Mouse (Mus musculus): ENCODE results near the gene Csad.
"Not testable (repeated sequence)": the region's sequence is repeated elsewhere in the genome, so short reads cannot be mapped to it uniquely, and the experiment has no call there.

The Csad gene

DNA sequence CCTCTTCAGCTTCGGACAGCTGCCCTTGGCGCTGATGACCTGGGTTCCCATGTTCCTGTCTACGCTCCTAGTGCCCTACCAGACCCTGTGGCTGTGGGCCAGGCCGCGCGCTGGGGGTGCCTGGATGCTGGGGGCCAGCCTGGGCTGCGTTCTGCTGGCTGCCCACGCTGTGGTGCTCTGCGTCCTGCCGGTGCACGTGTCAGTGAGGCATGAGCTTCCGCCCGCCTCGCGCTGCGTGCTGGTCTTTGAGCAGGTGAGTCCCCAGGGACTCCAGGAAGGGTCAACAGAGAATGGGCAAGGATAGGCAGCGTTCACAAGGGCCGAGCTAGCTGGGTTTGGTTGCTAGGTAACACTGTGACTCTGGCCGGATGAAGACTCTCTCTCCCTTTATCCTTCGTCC lies 47.7 kb downstream of the Csad start:
- no peak for DNase-seq

DNA sequence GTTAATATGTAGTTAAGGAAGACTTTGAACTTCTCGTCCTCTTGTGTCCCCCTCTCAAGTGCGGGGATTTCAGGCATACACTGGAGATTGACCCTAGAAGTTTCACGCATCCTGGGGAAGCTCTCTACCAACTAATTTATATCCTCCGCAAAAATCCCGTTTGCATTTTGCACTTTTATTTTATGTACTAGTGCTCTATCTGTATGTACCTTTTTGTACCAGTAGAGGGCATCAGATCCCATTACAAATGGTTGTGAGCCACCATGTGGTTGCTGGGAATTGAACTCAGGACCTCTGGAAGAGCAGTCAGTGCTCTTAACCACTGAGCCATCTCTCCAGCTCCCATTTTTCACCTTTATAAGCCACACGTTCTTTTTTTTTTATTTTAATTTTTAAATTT lies 49.5 kb downstream of the Csad start:
- not testable (repeated sequence) for DNase-seq

DNA sequence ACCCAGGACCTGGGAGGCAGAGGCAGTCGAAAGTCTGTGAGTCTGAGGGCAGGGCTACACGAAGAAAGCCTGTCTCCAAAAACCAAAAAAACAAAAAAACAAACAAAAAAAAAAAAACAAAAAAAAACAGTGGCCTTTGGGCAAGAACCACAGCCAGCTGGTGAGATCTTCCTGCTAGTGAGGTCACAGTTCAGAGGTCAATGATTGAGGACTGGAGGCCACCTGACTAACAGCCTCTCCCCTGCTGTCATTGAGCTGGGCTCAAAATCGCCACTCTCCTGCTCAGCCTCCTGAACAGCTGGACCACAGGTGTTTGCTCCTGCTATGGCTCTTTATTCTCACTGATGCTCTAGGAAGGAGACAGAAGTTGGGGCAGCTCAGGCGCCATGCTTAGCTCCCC lies 51.9 kb downstream of the Csad start:
- no peak for DNase-seq

DNA sequence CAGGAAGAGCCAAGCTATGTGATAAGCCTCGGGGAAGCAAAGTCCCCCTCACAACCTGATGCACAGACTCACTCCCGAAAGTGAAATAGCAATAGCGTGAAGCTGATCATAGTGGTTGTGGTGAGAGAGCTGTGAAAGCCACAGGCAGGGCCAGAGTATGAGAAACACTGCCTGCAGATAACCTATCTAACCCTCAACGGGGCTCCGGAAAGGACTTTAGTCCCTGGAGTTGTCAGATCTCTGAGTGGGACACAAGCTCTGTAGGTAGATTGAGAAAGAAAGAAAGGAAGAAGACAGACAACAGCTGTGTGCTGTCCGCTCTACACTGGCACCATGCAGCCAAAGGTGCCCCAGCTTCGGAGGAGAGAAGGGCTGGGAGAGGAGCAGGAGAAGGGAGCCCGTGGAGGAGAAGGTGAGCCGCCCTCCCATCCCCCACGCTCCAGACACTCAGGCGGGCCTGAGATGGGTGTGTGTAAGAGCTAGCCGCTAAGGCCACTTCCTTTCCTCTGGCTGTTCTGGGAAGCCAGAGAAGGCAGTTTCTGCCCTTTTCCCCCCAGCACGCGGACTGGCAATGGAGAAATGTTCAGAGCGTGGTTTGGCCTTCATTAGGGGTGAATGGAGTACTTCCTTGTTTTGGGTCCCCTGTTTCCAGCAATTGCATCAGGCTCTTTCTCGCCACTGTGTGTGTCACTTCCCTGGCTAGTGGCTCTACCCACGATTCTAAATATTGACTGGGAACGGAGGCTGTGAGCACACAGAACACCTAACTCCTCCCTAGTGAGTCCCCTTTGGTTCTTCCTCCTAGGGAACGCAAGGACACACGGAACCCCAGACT lies 54.0 kb downstream of the Csad start, which contains the start of gene Soat2:
Gene Soat2 (plus strand): TSS at position 226 of the 835 bp plus-strand sequence.
- DNase-seq: no peak

DNA sequence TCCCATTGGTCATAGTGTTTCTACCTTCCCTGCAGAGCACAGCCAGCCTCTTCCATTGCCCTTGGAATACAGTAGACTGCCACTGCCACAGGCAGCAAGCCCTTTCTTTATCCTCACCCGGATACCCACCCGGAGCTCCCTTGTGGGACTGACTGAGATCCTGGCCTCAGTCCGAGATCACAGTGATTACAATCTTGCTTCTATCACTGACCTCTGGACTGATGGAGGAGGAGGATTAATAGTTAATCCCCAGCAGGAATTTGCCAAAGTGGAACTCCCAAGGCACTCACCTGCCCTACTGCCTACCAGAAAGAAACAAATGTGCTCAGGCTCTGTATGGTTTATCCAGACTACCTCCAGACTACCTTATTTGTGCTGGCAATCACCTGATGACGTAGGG lies 55.0 kb downstream of the Csad start:
- DNase-seq: no peak

DNA sequence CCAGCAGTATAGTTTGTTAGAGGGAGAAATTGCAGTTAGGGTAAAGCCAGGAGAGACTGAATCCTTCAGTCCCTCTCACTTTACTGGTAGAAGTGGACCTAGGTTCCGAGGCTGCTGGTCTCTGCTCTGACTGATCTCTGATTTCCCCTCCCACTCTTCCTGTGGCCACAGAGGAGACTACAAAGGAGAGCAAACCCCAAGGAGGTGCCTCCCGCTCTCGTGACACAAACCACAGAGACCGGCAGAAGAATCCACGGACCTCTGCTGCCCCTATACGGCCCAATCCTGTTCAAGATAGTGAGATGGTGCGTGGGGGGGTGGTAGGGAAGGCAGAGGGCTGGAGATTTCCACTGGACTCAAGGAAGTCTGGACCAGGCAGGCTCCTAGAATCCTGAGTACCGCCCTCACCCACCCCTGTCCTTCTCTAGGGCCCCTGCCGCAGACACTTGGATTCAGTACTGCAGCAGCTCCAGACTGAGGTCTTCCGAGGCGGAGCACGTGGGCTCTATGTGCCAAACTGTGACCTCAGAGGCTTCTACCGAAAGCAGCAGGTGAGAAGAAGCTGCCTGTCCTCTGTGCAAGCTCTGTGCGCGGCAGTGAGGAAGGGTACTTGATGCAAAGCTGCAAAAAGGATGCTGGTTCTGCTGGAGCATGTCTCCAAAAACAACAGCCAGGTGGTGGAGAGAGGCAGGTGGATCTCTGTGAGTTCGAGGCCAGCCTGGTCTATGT lies 56.7 kb downstream of the Csad start:
- no peak for DNase-seq

DNA sequence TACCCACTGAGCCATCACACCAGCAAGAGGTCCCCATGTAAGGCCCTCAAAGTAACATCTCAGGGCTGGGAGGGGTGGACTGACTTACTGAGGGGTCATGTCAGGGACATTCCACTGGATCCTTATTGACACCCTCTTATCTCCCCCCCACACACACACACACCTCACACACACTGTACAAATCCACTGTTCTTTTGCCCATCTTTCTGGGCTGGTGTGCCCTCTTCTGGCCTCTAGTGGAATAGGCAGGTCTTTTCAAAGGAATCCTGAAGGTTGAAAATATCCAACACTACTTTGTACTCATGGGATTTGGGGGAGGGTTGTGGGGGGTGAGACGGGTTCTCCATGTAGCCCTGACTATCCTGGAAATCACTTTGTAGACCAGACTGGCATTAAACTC lies 57.6 kb downstream of the Csad start:
- no peak for DNase-seq

DNA sequence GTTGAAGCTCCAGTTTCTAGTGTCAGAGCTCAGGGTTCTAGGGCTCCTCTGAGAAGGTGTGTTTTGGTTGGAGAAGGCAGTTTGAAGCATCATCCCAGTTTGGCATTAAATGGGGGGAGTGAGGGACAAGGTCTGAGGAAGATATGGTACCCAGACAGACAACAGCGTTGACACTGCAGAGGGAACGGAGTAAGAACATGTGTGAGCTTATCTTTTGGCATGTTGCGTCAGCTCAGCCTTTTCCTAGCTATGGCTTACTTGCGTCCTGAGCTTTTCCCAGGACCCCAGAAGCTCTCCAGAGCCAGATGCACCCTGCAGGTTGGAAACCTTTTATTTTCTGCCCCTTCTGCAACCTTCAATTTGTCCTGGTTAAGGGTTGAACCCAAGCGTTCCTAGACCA lies 58.4 kb downstream of the Csad start:
- DNase-seq: no peak

DNA sequence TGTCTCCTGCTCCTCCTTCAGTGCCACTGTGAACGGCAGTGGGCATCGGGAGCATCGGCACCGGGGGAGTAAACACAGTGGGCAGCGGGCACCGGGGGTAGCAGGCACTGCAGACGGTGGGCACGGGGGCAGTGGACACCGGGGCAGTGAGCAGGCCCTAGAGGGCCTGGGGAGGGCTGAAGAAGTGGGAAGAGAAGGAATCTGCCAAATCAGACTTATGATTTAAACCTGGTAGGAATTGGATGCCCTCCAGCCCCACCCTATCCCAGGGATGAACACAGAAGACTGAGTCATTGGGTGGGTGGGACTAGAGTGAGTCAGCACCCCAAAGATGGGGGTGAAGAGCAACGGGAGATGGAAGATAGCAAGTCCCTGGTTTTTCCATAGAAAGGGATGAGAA lies 59.2 kb downstream of the Csad start:
- peak; percentile 58 for DNase-seq

DNA sequence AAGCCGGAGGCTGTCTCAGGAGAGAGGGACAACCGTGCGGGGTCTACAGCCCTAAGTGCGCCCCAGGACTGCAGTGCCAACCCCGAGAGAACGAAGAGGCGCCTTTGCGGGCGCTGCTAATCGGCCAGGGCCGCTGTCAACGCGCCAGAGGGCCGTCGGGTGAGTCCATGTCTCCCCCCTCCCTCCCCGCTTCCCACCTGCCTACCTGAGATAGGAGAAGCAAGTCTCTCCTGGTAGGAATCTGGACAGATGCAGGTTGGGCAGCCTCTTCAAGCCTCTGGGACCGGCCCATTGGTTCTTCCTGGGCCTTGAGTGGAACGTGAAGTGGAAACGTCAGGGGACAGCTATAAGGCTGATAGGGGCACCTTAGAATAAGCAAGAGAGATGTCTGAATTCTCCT lies 59.8 kb downstream of the Csad start:
- DNase-seq: no peak

DNA sequence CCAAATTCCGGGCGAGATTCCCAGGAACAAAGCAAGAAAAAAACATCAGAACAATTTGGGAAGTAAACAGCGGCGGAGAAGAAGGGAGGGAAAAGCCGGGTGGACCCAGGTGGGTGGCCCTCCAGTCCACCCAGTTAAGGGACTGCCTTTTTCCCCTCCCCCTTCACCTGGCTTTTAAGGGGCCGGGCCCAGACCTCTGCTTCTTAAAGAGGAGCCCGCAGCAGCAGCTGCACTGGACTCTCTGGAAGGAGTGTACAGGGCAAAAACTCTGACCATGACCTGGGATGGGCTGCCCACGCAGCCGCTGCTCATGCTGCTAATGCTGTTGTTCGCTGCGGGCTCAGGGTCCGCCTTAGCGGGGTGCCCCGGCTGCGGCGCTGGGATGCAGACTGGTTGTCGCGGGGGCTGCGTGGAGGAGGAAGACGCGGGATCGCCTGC lies 60.2 kb downstream of the Csad start, which contains the start of gene Igfbp6:
Gene Igfbp6 (plus strand): TSS at position 89 of the 438 bp plus-strand sequence.
- DNase-seq: peak; percentile 21

DNA sequence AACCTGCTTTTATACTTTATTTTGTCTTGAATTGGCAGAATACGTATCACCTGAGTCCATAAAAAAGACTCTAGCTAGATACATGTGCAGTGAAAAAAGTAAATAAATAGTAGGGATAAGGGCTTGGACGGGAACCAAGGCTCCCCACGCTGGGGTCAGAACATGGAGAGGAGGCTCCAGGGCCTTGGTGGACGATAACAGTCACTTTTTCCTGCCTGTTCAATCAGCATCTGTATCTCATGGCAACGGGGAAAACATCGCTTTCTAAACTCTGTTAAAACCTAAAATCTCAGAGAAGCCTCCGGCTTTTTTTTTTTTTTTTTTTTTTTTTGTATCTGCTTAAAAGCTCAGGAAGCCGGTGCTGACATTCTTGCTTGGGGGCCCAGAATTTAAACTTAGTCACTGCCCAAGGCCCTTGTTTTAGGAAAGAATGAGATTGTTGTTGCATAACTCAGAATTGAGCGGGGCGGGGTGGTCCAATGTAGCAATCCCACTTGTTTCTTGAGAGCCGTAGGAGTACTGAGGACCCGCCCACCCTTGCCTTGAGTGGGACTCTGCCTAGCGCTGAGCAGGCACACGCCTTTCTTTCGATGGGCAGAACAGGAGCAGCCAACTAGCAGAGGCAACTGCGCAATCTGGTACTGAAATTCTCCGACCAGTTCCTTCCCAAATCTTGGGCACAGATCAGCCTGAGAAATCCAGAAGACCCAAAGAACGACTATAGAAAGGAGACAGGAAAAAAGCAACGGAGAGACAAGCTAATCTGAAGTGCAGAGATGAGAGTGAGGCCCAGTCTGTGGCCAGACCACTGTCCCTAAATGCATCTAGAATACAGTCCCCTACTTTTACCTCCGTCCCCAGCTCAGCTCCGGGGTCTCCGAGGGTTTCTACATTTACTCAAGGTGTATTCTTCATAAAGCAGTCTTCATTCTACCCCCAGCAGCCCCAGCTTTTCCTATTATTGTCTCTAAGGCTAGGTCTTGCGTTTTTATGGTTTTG lies 61.3 kb downstream of the Csad start:
- peak; percentile 49 for DNase-seq

DNA sequence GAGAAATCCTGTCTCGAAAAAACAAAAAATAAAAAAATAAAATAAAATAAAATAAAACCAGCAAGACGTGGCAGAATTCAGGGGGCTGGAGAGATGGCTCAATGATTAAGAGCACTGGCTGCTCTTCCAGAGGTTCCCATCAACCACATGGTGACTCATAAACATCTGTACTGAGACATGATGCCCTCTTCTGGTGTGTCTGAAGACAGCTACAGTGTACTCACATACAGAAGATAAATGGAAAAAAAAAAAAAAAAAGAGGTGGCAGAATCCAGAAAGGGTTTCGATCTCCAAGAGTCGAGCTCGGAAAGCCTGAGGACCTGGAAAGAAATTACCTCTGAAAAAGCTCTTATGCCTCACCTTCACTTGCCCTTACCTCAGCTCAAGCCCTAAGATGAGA lies 63.4 kb downstream of the Csad start:
- DNase-seq: no peak

DNA sequence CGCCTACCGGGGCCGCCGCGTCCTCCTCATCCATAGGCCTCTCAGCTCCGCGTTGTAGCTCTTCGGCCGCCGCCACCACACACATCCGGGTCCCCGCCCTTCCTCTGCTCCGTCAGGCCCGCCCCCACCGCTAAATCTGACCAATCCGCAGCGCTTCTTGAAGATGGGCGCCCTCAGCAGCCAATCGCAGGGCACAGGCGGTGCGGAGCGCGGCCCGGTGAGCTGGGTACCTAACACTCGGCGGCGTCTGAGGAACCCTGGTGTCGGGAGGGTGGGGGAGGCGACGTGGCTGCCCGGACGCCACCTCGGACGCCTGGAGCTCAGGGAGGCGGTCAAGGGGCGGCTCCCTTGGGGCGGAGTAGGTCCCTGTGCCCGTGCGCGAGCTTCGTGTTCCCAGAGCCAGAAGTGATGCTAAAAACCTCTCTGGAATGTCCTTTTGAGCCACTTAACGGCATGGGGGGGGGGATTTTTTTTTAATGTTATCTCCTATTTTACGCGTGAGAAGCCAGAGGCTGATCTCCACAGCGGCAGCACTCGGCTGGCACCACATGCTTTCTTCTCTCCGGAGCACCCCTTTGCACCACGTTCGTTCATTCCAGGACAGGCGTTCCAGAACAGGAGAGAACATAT lies 68.3 kb downstream of the Csad start, which contains the start of gene Spryd3:
Gene Spryd3 (minus strand): TSS at position 106 of the 630 bp plus-strand sequence.
- peak; percentile 99 for DNase-seq

DNA sequence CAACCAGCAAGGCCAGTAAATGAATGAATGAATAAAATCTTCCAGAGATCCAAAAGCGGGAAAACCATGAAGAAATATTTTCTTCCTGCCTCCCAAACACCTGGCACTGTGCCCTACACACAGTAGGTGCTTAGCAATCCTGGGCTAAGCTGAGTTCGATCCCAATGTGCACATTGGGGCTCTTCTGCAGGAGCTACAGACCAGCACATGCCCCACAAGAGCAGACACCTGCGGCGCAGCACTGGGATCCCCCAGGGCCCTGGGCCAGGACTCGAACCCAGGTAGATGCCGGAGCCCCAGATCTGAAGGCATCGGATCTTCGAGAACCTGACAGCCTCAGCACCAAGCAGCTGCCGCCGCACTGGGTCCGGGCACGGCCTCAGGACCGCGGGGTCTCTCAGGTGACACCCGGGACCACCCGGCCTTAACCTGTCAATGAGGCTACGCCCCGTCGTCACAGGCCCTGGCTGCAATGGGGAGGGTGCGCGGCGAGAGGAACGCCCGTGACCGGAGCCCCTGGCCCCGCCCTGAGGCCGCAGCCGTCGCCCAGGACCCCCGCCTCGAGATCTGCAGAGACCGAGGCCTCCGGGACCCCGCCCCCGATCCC lies 68.9 kb downstream of the Csad start:
- no peak for DNase-seq

DNA sequence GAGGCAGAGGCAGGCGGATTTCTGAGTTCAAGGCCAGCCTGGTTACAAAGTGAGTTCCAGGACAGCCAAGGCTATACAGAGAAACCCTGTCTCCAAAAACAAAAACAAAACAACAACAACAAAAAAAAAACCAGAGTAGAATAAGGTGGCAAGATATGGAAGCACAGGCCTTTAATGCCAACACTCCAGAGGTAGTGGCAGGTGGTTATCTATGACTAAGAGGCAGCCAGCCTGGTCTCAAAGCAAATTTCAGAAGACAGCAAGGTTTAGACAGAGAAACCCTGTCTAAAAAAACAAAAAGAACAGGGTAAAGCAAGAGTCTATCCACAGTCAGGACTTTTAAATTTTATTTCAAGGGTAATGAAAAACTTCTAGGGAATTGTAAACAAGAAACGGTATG lies 69.8 kb downstream of the Csad start:
- no peak for DNase-seq

DNA sequence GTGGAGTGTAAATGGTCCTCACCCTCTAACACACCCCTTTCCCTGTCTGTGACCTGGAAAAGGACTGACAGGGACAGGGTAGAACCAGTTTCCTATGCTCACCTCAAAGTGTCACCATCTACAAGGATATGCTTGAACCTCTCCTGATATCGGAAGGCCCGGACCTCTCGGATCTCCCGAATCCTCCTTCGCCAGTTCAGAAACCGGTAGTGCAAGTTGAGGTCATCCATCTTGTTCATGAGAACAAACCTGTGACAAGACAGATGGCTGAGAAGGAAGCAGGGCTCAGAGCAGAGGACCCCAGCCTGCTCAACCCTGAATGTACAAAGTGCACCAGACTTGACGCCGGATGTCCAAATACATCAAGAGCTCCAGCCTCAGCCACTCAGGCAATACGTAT lies 71.2 kb downstream of the Csad start:
- no peak for DNase-seq
